Mouse (Mus musculus) erythroblast, embryonic 14.5 days (primary cell): ENCODE data around the gene 1700012A03Rik. TPM values are rescaled to one million over a fixed set of nuclear protein-coding genes. Genes with fewer than 3 reads are reported as not detected.

ENCODE experiments used
- H3K27me3 ChIP-seq: 2 replicates; pipeline ENCODE4 v1.6.1; 2012; ENCODE audit warnings: inconsistent platforms; ENCODE audit not compliant: control insufficient read depth
- H3K36me3 ChIP-seq: 2 replicates; pipeline ENCODE4 v1.6.1; 2012; ENCODE audit warnings: mild to moderate bottlenecking, inconsistent platforms; ENCODE audit not compliant: control insufficient read depth
- H3K4me1 ChIP-seq: 2 replicates; pipeline ENCODE4 v1.6.1; 2012; ENCODE audit warnings: inconsistent platforms; ENCODE audit not compliant: control insufficient read depth
- H3K4me3 ChIP-seq: replicated peaks from 2 replicates; pipeline ENCODE3; 2012; ENCODE audit warnings: moderate library complexity, mild to moderate bottlenecking, inconsistent platforms
- H3K9me3 ChIP-seq: 2 replicates; pipeline ENCODE4 v1.6.1; 2012; ENCODE audit warnings: low read length, inconsistent platforms, mixed read lengths; ENCODE audit not compliant: control insufficient read depth
- GATA1 ChIP-seq: IDR thresholded peaks from 2 replicates; pipeline ENCODE4 v1.6.1; 2012; ENCODE audit warnings: low read length, inconsistent platforms, mixed read lengths
- TAL1 ChIP-seq: IDR thresholded peaks from 3 replicates; pipeline ENCODE4 v1.6.1; 2012; ENCODE audit warnings: low read length, inconsistent platforms, mixed read lengths
- polyA plus RNA-seq: library from polyadenylated mRNA; stranded (reverse); fragments of >175 nt; gene quantifications from 2 replicates; pipeline ENCODE4 v1.2.3, GENCODE M21; 2012

Gene 1700012A03Rik
- polyA plus RNA-seq = not detected in 2 replicates

DNA sequence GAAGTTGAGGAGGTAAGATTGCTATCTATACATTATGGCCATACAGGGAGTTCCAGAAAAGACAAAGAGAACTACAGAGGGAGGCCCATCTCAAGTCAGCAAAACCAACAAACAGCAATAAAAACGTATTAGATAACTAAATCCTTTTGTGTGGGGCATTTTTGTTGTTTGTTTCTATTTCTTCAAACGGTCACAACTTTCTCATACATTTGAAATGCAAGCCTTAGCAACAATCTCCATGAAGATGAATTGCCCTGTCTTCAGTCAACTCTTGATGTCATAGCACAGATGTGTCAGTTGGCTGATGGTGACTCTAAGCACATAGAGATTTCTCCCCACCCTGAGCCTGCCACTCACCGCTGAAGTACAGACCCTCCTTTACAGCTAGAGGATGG lies at the start of gene 1700012A03Rik:
Gene 1700012A03Rik, plus strand, starts transcription at position 296 of the 395 bp plus-strand sequence.
- no peaks in the 10 kb centered on the region for H3K36me3 ChIP-seq
- H3K4me1 ChIP-seq = no peaks in the 10 kb centered on the region
- no peaks in the 10 kb centered on the region for H3K9me3 ChIP-seq
- TF ChIP-seq GATA1 (no peak), TAL1 (no peak)
- H3K4me3 ChIP-seq = no peak within 1 kb of the TSS
- no peaks in the 10 kb centered on the region for H3K27me3 ChIP-seq

DNA sequence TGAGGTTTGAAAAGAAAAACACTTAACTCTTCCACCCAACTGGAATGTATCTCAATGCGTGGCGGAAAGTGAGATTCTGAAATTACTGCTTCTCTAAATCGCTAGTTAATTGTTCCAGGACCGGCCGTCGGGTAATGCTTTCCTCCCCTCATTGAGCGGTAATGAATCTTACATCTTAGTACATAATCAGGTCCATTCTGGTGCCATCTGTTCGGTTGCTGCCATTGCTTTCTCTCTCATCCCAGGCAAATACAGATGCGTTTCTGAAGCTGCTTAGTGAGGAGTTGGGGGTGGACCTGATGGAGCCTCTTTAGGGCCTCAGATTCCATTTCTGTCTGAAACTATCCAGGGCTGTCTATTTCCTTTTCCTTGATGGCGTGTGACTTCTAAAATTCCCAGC lies 45.8 kb upstream of the 1700012A03Rik start:
- no peak overlapping the region for H3K4me3 ChIP-seq
- TF ChIP-seq GATA1 (no peak), TAL1 (no peak)
- no peaks in the 10 kb centered on the region for H3K9me3 ChIP-seq
- no peaks in the 10 kb centered on the region for H3K27me3 ChIP-seq
- no peaks in the 10 kb centered on the region for H3K4me1 ChIP-seq
- H3K36me3 ChIP-seq = no peaks in the 10 kb centered on the region

DNA sequence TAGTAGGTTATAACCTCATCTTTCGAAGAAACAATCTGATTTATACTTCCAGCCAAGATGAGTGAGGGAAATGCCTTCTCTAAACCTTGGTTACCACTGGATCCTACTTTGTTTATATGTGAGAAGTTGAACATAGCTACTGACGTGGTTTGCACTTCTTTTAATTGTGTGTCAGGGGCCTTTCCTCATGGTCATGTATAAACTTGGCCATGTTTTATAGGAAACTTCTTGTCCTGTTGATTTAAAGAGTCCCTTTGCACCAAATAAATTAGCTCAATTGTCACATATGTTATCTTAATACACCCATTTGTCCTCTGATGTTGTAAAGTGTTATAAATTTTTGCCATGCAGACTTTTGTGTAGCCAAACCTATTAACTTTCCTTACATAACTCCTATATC lies 44.1 kb upstream of the 1700012A03Rik start:
- H3K9me3 ChIP-seq = no peaks in the 10 kb centered on the region
- no peaks in the 10 kb centered on the region for H3K4me1 ChIP-seq
- TF ChIP-seq TAL1 = no peak
- no peak for TF ChIP-seq GATA1
- H3K36me3 ChIP-seq = no peaks in the 10 kb centered on the region
- no peaks in the 10 kb centered on the region for H3K27me3 ChIP-seq
- no peak overlapping the region for H3K4me3 ChIP-seq

DNA sequence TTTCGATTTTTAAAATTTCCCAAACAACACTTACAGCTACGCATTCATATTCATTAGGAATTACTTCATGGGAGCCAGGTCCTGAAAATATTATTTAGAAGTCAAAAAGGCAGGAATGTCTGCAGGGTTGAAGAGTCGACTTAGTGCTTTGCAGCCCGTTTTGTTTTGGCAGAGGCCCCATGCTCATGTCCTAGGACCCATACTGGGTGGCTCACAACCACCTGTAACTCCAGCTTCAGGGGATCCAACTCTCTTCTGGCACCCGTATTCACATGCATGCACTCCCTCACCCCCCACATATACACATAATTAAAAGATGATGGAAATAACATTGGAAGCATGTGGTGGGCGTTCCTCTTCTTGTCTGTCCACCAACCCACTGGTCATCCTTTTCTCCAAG lies 43.7 kb upstream of the 1700012A03Rik start:
- no peak overlapping the region for H3K4me3 ChIP-seq
- H3K9me3 ChIP-seq = no peaks in the 10 kb centered on the region
- H3K4me1 ChIP-seq = no peaks in the 10 kb centered on the region

DNA sequence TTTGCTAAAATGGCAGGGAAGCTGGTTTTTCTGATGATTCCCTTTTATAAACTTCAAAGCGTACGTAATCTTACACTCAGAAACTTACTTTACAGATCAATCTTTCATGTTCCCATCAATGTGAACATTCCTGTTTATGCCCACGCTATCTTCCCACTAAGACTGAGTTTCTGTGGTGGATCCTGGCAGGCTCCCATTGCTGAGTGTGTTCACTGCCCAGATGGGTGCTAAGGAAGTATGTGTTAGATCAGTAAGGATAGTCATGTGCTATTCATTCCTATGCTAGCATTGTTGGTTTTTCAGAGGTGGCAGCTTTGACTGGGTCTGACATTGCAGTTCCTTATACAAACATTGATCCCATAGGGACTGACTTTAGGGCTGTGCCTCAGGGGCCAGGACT lies 42.7 kb upstream of the 1700012A03Rik start:
- no peaks in the 10 kb centered on the region for H3K9me3 ChIP-seq
- H3K27me3 ChIP-seq = no peaks in the 10 kb centered on the region
- H3K4me1 ChIP-seq = no peaks in the 10 kb centered on the region
- no peak overlapping the region for H3K4me3 ChIP-seq
- no peaks in the 10 kb centered on the region for H3K36me3 ChIP-seq
- TF ChIP-seq TAL1 (no peak), GATA1 (no peak)

More for the DNA sequence above, 43.7 kb upstream of the 1700012A03Rik start:
- TF ChIP-seq TAL1 = no peak
- TF ChIP-seq GATA1 = no peak
- Histone ChIP-seq H3K36me3 (no peaks in the 10 kb centered on the region), H3K27me3 (no peaks in the 10 kb centered on the region)

DNA sequence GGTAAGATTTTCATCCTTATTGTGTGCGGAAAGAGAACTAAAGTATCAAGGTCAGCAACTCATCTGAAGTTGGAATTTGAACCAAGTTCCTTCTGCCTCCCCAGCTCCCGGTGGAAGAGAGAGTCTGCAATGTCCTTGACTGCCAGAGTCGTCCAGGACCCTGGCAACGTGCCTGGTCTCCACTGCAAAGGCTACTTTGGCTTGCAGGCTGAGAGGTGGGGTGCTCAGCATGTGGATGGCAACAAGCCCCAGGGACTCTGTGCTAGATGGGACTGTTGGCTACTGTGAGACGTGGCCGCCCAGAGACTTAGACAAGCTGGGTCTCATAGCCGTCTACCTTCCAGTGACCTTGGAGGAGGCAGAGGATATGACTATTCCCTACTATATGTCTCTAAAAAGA lies 33.2 kb upstream of the 1700012A03Rik start:
- Histone ChIP-seq H3K36me3 (no peaks in the 10 kb centered on the region), H3K27me3 (no peaks in the 10 kb centered on the region), H3K4me3 (no peak overlapping the region), H3K4me1 (no peaks in the 10 kb centered on the region), H3K9me3 (no peaks in the 10 kb centered on the region; the same call in 1 of the 2 replicates)
- TF ChIP-seq TAL1 (no peak), GATA1 (no peak)

DNA sequence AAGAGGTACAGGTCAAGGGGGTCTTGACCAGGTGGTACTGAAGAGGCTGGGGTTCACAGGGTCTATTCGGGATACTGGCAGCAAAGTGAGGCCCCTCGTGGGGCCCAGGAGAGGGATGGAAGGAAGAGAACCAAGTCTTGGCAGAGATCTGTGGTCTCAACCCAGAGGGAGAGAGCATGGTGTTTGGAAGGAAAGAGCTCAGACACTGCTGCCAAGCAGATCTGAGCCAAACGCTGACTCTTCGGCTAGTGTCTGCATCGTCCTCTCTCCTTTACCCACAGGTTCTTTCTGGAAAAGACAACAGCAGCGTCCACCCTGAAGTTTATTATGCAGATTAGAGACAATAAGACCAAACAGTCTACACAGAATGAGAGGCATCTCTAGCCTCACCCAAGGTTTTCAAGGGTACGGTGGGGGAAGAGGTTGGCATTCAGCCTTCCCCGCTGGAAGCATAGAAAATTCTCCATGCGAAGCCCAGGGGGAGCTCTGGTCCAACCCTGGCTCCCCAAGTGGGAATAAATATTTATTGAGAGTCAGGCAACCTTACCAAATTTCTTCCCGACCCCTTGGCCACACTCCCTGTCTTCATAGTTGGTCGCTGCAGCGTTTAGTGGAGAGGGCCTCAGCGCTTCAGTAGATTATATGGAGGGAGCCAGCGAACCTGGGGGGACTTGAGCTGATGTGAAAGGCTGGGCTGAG lies 32.5 kb upstream of the 1700012A03Rik start:
- H3K4me1 ChIP-seq = no peaks in the 10 kb centered on the region
- no peaks in the 10 kb centered on the region for H3K36me3 ChIP-seq
- TF ChIP-seq TAL1 = no peak
- TF ChIP-seq GATA1 = no peak
- H3K27me3 ChIP-seq = no peaks in the 10 kb centered on the region
- H3K4me3 ChIP-seq = no peak overlapping the region
- no peaks in the 10 kb centered on the region; the same call in 1 of the 2 replicates for H3K9me3 ChIP-seq

DNA sequence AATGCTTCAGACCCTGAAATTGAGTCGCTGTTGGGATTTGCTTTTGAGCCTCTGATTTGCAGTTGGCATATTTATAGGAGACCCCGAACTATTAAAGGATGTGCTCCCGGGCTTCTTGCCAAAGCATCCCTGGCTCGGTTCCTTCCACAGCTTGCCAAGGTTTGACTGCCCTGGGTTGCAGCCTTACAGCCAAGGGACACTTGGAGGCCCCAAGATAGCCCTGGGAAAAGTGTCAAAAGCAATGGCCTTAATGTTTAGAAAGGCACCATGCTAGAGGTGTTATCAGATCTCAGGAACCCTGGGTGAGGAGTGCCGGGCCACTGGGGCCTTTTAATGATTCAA lies 32.0 kb upstream of the 1700012A03Rik start:
- TF ChIP-seq GATA1 (no peak), TAL1 (no peak)
- Histone ChIP-seq H3K36me3 (no peaks in the 10 kb centered on the region), H3K4me3 (no peak overlapping the region), H3K9me3 (no peaks in the 10 kb centered on the region; the same call in 1 of the 2 replicates), H3K27me3 (no peaks in the 10 kb centered on the region), H3K4me1 (no peaks in the 10 kb centered on the region)

DNA sequence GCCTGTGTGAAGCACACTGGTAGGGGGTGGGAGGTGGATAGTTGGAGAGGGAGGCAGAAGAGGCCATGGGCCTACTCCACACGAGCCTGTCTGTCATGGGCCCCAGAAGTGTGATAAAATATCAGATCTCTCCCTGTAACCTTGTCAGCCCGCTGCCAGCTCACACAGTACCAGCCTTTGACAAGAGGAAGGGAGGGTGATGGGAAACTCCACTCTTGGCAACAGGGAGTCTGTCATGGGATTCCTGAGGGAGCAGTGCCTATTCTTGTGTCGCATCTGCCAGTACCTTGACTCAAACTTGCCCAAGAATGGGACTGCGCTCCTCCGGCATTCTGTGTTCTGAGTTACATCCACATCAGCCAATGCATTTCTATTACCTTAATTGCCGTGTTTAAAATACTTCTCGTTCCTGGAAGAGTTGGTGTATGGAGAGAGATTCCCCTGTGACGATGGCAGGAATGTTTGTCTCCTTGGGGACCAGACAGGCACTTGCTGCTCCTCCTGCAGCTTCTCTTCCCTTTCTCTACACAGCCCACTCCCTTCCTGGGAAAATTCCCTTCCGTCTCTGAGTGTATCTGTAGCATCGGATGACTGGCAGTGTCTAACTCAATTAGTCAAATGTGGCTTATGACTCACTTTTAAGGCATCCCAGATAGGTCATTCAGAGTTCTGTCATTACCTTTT lies 28.1 kb upstream of the 1700012A03Rik start:
- H3K4me3 ChIP-seq = no peak overlapping the region
- H3K36me3 ChIP-seq = no peaks in the 10 kb centered on the region
- H3K4me1 ChIP-seq = no peaks in the 10 kb centered on the region
- H3K27me3 ChIP-seq = no peaks in the 10 kb centered on the region
- TF ChIP-seq GATA1 = no peak
- no peak for TF ChIP-seq TAL1
- no peaks in the 10 kb centered on the region; the same call in 1 of the 2 replicates for H3K9me3 ChIP-seq
